Mouse (Mus musculus): ENCODE data around the gene Gm44579. TPM values are rescaled to one million over a fixed set of nuclear protein-coding genes. Genes with fewer than 3 reads are reported as not detected.

The Gm44579 gene
- polyA plus RNA-seq, 1 experiment from 2014 or later: not detected

DNA sequence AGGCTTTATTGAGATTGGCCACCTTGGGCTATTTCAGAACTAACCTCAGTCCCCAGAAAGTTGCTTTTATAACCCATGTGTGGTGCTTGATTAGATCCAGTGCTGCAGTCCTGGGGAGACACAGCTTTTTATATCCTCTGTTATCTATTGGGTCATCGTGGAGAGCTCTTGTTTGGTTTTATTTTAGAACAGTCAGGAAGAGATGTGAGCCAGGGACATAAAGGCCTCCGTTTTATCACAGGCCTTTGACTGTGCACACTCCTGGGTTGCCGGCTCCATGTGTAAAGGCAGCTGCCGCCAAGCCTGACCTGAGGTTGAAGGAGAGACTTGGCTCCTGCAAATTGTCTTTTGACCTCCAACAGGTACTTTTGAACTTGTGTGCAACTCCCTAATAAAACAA lies 58.2 kb downstream of the Gm44579 start:
- Histone ChIP-seq H3K27ac (ENCODE audit: low read depth, low read length) (no peak overlapping the region), H3K27me3 (ENCODE audit: control insufficient read depth, insufficient read depth, low read length) (no peaks in the 10 kb centered on the region; the same call in 1 of the 2 replicates), H3K9me3 (ENCODE audit: control insufficient read depth, low read length) (no peaks in the 10 kb centered on the region), H3K36me3 (ENCODE audit: control insufficient read depth, insufficient read depth, low read length) (no peaks in the 10 kb centered on the region), H3K4me3 (ENCODE audit: low read depth, low read length) (no peak overlapping the region), H3K4me2 (no peak overlapping the region), H3K4me1 (ENCODE audit: control insufficient read depth, insufficient read depth, low read length) (peaks cover 5% of the 10 kb centered on the region), H3K9ac (ENCODE audit: low read length) (no peak overlapping the region)
- 87% methylated on average over 4 of the region's 4 CpGs for WGBS
- DNase-seq (ENCODE audit: low spot score, missing footprints) (no peak), ATAC-seq (ENCODE audit: low FRiP score) (no peak)

GRCm38 (mm10) chr15:98161026-98161805 lies 59.6 kb downstream of the Gm44579 start:
- Histone ChIP-seq H3K9me3 (ENCODE audit: control insufficient read depth, low read length) (no peaks in the 10 kb centered on the region), H3K4me1 (ENCODE audit: control insufficient read depth, insufficient read depth, low read length) (no peaks in the 10 kb centered on the region), H3K4me2 (no peak overlapping the region), H3K36me3 (ENCODE audit: control insufficient read depth, insufficient read depth, low read length) (no peaks in the 10 kb centered on the region), H3K27me3 (ENCODE audit: control insufficient read depth, insufficient read depth, low read length) (no peaks in the 10 kb centered on the region; the same call in 1 of the 2 replicates), H3K27ac (ENCODE audit: low read depth, low read length) (no peak overlapping the region), H3K4me3 (ENCODE audit: low read depth, low read length) (no peak overlapping the region), H3K9ac (ENCODE audit: low read length) (no peak overlapping the region)
- WGBS: 71% methylated on average over 19 of the region's 19 CpGs
- DNase-seq (ENCODE audit: low spot score, missing footprints) (peak; percentile 66), ATAC-seq (ENCODE audit: low FRiP score) (no peak)

DNA sequence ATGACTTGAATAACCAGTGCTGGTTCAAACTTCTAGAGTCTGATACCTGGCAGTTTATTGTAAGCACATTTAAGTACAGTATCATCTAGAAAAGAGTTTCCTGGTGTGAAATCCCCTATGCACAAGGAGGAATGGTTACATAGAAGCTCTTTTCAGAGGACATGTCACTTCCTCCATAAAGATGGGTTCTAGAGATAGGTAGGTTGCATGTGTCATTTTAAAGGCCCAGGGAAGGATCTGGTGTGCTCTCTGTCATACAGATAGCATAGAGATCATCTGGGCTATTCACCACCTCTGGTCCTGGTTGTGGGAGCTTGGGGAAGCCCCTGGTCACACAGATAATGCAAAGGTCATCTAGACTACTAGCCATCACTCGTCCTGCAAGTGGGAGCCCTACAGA lies 63.5 kb downstream of the Gm44579 start:
- H3K36me3 ChIP-seq (ENCODE audit: control insufficient read depth, insufficient read depth, low read length): no peaks in the 10 kb centered on the region
- 68% methylated on average over 1 of the region's 1 CpGs for WGBS
- no peaks in the 10 kb centered on the region for H3K27me3 ChIP-seq (ENCODE audit: control insufficient read depth, insufficient read depth, low read length)
- no peak overlapping the region for H3K9ac ChIP-seq (ENCODE audit: low read length)
- H3K4me2 ChIP-seq: no peak overlapping the region
- no peaks in the 10 kb centered on the region for H3K9me3 ChIP-seq (ENCODE audit: control insufficient read depth, low read length)
- no peaks in the 10 kb centered on the region for H3K4me1 ChIP-seq (ENCODE audit: control insufficient read depth, insufficient read depth, low read length)
- no peak overlapping the region for H3K27ac ChIP-seq (ENCODE audit: low read depth, low read length)
- DNase-seq (ENCODE audit: low spot score, missing footprints) (peak; percentile 2), ATAC-seq (ENCODE audit: low FRiP score) (no peak)
- no peak overlapping the region for H3K4me3 ChIP-seq (ENCODE audit: low read depth, low read length)

DNA sequence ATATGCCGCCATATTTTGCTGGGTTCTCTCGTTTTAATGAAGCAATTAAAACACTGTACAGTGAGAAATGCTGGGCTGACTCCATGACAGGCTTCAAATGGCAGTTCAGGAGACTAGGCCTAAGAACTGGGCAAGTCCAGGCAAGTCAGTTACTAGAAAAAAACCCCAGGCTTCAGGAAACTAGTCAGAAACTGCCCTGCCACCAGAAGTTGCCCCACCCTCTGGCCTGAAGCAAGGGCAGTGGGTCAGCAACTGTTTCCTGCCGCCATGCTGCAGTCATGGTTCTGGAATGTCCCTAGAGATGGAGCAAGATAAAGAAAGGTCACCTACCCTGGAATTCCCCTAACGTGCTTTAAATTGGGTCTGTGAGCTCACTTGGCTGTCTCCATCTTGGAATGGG lies 64.8 kb downstream of the Gm44579 start:
- DNase-seq (ENCODE audit: low spot score, missing footprints): peak; percentile 41
- ATAC-seq (ENCODE audit: low FRiP score): no peak
- no peaks in the 10 kb centered on the region for H3K27me3 ChIP-seq (ENCODE audit: control insufficient read depth, insufficient read depth, low read length)
- no peaks in the 10 kb centered on the region for H3K9me3 ChIP-seq (ENCODE audit: control insufficient read depth, low read length)
- H3K4me2 ChIP-seq: no peak overlapping the region
- H3K4me1 ChIP-seq (ENCODE audit: control insufficient read depth, insufficient read depth, low read length): no peaks in the 10 kb centered on the region
- H3K9ac ChIP-seq (ENCODE audit: low read length): no peak overlapping the region
- 82% methylated on average over 4 of the region's 4 CpGs for whole genome bisulfite sequencing
- H3K27ac ChIP-seq (ENCODE audit: low read depth, low read length): no peak overlapping the region
- no peak overlapping the region for H3K4me3 ChIP-seq (ENCODE audit: low read depth, low read length)
- no peaks in the 10 kb centered on the region for H3K36me3 ChIP-seq (ENCODE audit: control insufficient read depth, insufficient read depth, low read length)

DNA sequence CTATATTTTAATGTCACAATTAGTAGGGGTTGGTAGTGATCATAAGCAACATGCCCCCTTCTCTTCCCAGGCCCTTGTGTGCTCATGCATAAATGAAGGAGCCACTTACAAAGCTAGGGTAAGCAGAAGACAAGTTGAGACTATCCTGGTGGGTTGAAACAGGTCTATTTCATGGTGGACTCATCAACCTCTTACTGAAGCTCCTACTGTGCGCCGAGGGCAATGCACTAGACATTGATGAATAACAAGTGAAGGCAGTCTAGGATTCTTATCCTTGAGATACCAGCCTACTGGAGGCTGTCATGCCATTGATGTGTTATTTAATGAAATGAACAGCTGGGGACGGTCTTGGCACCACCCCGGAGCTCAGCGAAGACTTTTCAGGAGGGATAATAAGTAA lies 65.5 kb downstream of the Gm44579 start:
- no peak overlapping the region for H3K4me2 ChIP-seq
- no peaks in the 10 kb centered on the region for H3K4me1 ChIP-seq (ENCODE audit: control insufficient read depth, insufficient read depth, low read length)
- no peaks in the 10 kb centered on the region for H3K9me3 ChIP-seq (ENCODE audit: control insufficient read depth, low read length)
- WGBS: 90% methylated on average over 5 of the region's 5 CpGs
- no peak overlapping the region for H3K27ac ChIP-seq (ENCODE audit: low read depth, low read length)
- no peaks in the 10 kb centered on the region for H3K36me3 ChIP-seq (ENCODE audit: control insufficient read depth, insufficient read depth, low read length)
- H3K9ac ChIP-seq (ENCODE audit: low read length): no peak overlapping the region
- no peak for ATAC-seq (ENCODE audit: low FRiP score)
- DNase-seq (ENCODE audit: low spot score, missing footprints): no peak
- H3K27me3 ChIP-seq (ENCODE audit: control insufficient read depth, insufficient read depth, low read length): no peaks in the 10 kb centered on the region
- H3K4me3 ChIP-seq (ENCODE audit: low read depth, low read length): no peak overlapping the region

GRCm38 (mm10) chr15:98154631-98155030 lies 66.1 kb downstream of the Gm44579 start:
- Histone ChIP-seq H3K9me3 (ENCODE audit: control insufficient read depth, low read length) (no peaks in the 10 kb centered on the region), H3K9ac (ENCODE audit: low read length) (no peak overlapping the region), H3K27ac (ENCODE audit: low read depth, low read length) (no peak overlapping the region), H3K36me3 (ENCODE audit: control insufficient read depth, insufficient read depth, low read length) (no peaks in the 10 kb centered on the region), H3K4me1 (ENCODE audit: control insufficient read depth, insufficient read depth, low read length) (no peaks in the 10 kb centered on the region), H3K4me3 (ENCODE audit: low read depth, low read length) (no peak overlapping the region), H3K4me2 (no peak overlapping the region), H3K27me3 (ENCODE audit: control insufficient read depth, insufficient read depth, low read length) (no peaks in the 10 kb centered on the region)
- ATAC-seq (ENCODE audit: low FRiP score) (no peak), DNase-seq (ENCODE audit: low spot score, missing footprints) (peak; percentile 64)
- 82% methylated on average over 3 of the region's 3 CpGs for WGBS

DNA sequence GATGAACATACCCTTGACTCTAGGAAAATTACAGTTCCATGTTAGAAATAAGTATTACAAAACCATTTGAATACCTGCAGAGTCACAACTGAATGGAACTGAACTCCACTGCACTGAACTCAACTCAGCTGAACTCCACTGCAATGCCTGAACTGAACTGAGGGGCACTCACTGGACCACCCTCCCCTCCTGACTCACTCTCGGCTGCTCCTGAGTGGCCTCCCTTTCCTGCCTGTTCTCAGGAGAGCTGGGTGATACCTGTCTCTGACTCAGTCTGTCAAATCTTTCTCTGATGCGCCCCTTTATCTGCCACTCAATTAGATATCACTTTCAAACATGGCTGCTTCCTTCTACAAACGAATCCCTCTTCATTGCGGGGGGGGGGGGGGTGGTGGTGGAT lies 66.6 kb downstream of the Gm44579 start:
- Histone ChIP-seq H3K4me3 (ENCODE audit: low read depth, low read length) (no peak overlapping the region), H3K4me1 (ENCODE audit: control insufficient read depth, insufficient read depth, low read length) (no peaks in the 10 kb centered on the region), H3K27ac (ENCODE audit: low read depth, low read length) (no peak overlapping the region), H3K4me2 (no peak overlapping the region), H3K27me3 (ENCODE audit: control insufficient read depth, insufficient read depth, low read length) (no peaks in the 10 kb centered on the region), H3K36me3 (ENCODE audit: control insufficient read depth, insufficient read depth, low read length) (no peaks in the 10 kb centered on the region), H3K9ac (ENCODE audit: low read length) (no peak overlapping the region), H3K9me3 (ENCODE audit: control insufficient read depth, low read length) (no peaks in the 10 kb centered on the region)
- DNase-seq (ENCODE audit: low spot score, missing footprints) (peak; percentile 82), ATAC-seq (ENCODE audit: low FRiP score) (no peak)
- WGBS: 70% methylated on average over 3 of the region's 4 CpGs

DNA sequence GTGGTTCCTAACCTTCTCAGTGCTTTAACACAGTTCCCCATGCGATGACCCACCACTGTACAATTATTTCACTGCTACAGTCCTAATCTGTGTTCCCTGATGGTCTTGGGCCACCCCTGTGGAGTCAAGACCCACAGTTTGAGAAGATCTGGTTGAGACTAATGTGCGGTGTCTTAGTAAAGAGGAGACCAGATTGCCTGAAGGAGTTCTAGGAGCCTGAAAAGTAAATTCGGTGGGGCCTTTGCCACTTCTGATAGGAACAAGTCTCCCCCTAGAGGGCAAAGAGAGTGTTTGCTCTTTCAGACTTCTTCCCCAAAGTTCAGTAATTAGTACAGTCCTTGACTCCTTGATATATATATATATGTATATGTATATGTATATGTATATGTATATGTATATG lies 67.2 kb downstream of the Gm44579 start:
- no peak overlapping the region for H3K4me2 ChIP-seq
- no peaks in the 10 kb centered on the region for H3K36me3 ChIP-seq (ENCODE audit: control insufficient read depth, insufficient read depth, low read length)
- ATAC-seq (ENCODE audit: low FRiP score) (0 out of 2 replicates have a peak, but pooled peaks have one; percentile 16), DNase-seq (ENCODE audit: low spot score, missing footprints) (peak; percentile 91)
- H3K27ac ChIP-seq (ENCODE audit: low read depth, low read length): no peak overlapping the region
- no peak overlapping the region for H3K9ac ChIP-seq (ENCODE audit: low read length)
- H3K9me3 ChIP-seq (ENCODE audit: control insufficient read depth, low read length): no peaks in the 10 kb centered on the region
- H3K4me1 ChIP-seq (ENCODE audit: control insufficient read depth, insufficient read depth, low read length): no peaks in the 10 kb centered on the region
- H3K4me3 ChIP-seq (ENCODE audit: low read depth, low read length): no peak overlapping the region
- 34% methylated on average over 3 of the region's 3 CpGs for WGBS
- H3K27me3 ChIP-seq (ENCODE audit: control insufficient read depth, insufficient read depth, low read length): no peaks in the 10 kb centered on the region

DNA sequence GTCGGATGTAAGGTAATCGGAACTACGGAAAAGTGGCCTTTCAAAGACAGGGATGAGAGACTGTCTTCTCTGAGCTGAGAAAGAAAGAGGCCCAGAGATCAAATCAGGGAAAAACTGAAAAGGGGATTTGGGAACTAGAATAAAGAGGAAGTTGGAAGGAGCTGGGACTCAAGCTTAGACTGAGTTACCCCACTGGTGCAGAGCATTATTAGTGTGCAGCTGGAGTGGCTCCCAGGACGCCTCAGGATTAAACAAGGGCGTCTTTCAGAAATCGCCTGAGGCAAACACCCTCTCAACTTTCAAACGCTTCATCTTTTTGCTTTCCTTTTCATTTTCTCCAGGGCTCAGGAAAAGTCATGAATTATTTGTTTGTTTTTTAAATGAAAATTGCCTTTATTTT lies 67.9 kb downstream of the Gm44579 start:
- ATAC-seq (ENCODE audit: low FRiP score): no peak
- Histone ChIP-seq H3K4me3 (ENCODE audit: low read depth, low read length) (no peak overlapping the region), H3K27ac (ENCODE audit: low read depth, low read length) (no peak overlapping the region), H3K36me3 (ENCODE audit: control insufficient read depth, insufficient read depth, low read length) (no peaks in the 10 kb centered on the region), H3K9ac (ENCODE audit: low read length) (no peak overlapping the region), H3K4me2 (no peak overlapping the region), H3K4me1 (ENCODE audit: control insufficient read depth, insufficient read depth, low read length) (no peaks in the 10 kb centered on the region), H3K27me3 (ENCODE audit: control insufficient read depth, insufficient read depth, low read length) (no peaks in the 10 kb centered on the region), H3K9me3 (ENCODE audit: control insufficient read depth, low read length) (no peaks in the 10 kb centered on the region)
- WGBS: 72% methylated on average over 7 of the region's 7 CpGs
- peak; percentile 75 for DNase-seq (ENCODE audit: low spot score, missing footprints)
